Mouse (Mus musculus): ENCODE results near the gene Sgip1. TPM values are rescaled to one million over a fixed set of nuclear protein-coding genes. Genes with fewer than 3 reads are reported as not detected.

Sgip1 gene
- total RNA-seq, 4 experiments from 2014 or later, result 275 to 316 (median 294) TPM

DNA sequence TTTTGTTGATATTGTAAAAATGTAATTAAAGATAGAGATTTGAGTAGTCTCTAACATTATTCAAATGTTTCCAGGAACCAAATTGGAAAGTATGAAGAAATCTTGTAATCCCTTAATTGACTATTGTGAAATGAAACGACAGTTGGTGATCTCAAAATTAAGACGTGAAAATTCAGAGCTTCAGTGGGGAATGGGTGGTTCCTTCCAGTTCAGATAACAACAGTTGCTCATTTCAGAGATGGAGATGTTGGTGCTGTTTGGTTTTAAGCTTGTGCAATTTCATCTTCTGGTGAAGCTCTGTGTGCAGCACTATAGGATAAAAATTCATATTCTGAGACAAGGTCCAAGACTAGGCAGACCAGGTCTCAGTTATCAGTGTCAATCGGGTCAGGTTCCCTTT, 231.0 kb downstream of the Sgip1 start:
- no peak for DNase-seq (ENCODE audit: low spot score in 2 of 2)

- no peak for DNase-seq (ENCODE audit: low spot score in 2 of 2)
These were observed 233.1 kb downstream of the Sgip1 start for GRCm38 (mm10) chr4:102974172-102974571.

- no peak for DNase-seq (ENCODE audit: low spot score in 2 of 2)
These were observed 235.5 kb downstream of the Sgip1 start for GRCm38 (mm10) chr4:102976290-102977275.

GRCm38 (mm10) chr4:102977778-102978321, 236.8 kb downstream of the Sgip1 start:
- DNase-seq (ENCODE audit: low spot score in 2 of 2), result no peak

GRCm38 (mm10) chr4:102978440-102978839, 237.3 kb downstream of the Sgip1 start, which contains the start of gene Tctex1d1:
Tctex1d1 (plus strand) TSS chr4:102978606.
- DNase-seq (ENCODE audit: low spot score in 2 of 2), result peak in 1 of 2 experiments; percentile 7

DNA sequence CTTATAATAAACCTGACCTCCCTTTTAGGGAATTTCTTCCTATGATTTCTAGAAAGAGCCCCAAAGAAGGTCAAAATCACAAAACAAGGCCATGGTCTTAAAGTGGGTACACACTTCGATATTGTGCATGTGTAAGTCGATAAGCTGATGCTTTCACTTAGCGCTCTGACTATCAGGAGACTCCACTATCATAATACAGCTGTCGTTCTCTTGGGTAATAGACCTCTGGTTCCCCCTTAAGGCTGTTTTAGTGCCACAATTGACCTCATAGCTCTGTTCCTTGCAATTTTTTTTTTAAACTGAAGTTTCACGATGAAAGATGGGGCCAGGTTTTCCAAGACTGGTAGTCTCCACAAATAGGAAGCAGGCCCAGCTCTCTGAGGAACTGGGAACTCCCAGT, 238.3 kb downstream of the Sgip1 start:
- DNase-seq (ENCODE audit: low spot score in 2 of 2), result no peak

DNA sequence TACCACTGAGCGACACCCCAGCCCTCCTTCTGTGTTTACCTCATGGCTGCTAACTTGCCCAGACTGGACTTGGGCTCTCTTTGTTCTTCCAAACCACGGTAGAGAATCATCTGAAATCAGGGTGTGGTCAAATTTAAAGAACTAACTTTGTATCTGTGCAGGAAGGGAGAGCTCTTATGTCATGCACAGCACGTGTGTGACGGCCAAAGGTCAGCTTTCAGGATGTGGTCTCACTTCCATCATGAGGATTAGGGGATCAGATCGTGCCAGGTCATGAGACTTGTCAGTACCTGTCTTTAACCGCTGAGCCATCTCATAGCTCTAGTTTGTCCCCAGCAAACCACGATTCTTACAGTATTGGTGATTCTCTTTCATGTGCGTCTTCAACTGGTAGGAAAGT, 240.6 kb downstream of the Sgip1 start:
- DNase-seq (ENCODE audit: low spot score in 2 of 2), result no peak

DNA sequence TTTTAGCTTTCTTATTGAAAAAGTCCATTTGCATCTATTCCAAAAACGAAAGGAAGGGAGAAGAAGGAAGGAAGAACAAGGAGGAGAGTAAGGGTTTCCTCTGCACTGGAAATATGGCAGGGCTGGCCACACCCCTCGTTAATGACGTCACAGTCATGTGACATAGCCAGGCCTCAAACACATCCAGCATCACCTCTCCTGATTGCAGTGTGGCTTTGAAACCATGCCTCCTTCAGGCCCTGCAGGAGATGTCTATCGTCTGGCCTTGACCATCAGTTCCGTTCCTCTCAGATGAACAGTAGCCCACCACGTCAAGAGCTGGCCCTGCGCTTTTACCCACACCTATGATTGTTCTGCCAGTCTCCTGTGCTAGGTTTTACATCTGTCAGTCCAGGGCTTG, 245.1 kb downstream of the Sgip1 start:
- DNase-seq (ENCODE audit: low spot score in 2 of 2), result no peak

DNA sequence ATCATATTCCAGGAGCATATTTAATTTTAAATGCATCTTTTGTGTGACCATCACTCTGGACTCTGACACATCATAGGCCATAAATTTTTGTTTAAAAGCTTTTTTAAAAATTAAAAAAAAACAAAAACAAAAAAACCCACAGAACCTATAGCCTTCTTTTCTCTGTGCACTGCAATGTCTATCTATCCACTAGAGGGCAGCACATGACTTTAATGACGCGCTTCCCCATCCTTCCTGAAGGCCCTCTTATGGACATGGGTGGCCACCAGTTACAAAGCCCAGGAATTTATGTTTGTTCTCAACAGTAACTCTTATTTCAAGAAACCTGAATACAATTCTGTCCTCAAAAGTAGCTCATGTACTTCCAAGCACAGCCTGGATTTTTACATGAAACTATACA, 245.8 kb downstream of the Sgip1 start:
- no peak for DNase-seq (ENCODE audit: low spot score in 2 of 2)

DNA sequence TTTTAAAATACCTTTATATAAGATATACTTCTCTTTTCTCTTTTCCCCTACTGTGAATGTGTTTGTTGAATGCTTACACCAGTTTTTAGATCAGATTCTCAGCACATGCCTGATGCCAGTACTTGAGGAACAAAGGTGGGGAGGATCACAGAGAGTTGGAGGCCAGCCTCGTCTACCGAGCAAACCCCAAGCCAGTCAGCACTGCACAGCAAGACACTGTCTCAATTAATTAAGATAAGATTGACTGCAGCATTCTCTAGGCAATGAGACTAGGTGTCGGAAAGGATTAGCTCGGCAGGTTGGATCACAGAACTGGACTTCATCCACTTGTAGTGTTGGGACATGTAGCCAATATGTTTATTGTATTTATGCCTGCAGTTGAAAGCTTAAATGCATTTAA, 246.2 kb downstream of the Sgip1 start:
- no peak for DNase-seq (ENCODE audit: low spot score in 2 of 2)

- DNase-seq (ENCODE audit: low spot score in 2 of 2), result no peak
These were observed 246.7 kb downstream of the Sgip1 start for GRCm38 (mm10) chr4:102987756-102988155.

GRCm38 (mm10) chr4:102988526-102988925, 247.4 kb downstream of the Sgip1 start:
- no peak for DNase-seq (ENCODE audit: low spot score in 2 of 2)

DNA sequence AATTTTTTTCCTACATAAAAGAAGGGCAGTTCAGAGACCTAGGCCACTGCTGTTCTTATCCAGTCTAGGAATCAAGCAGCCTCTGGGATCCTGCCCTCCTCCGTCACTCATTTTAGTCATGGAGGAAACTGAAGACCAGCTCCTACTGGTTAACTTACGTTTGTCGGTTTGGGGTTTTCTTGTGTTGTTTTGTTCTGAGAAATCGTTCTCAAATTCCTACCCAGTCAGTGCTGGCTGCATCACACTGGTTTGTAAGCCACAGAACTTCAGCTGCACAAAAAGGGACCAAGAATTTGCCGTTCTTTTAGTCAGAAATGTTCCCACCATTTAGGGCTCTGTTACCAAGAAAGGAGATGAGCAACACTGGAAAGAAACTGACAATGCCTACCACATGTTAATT, 248.3 kb downstream of the Sgip1 start:
- DNase-seq (ENCODE audit: low spot score in 2 of 2), result no peak

GRCm38 (mm10) chr4:102990016-102990415, 248.9 kb downstream of the Sgip1 start:
- DNase-seq (ENCODE audit: low spot score in 2 of 2), result no peak

- no peak for DNase-seq (ENCODE audit: low spot score in 2 of 2)
These were observed 249.7 kb downstream of the Sgip1 start for GRCm38 (mm10) chr4:102990595-102991340.

- no peak for DNase-seq (ENCODE audit: low spot score in 2 of 2)
These were observed 250.6 kb downstream of the Sgip1 start for GRCm38 (mm10) chr4:102991685-102992084.

DNA sequence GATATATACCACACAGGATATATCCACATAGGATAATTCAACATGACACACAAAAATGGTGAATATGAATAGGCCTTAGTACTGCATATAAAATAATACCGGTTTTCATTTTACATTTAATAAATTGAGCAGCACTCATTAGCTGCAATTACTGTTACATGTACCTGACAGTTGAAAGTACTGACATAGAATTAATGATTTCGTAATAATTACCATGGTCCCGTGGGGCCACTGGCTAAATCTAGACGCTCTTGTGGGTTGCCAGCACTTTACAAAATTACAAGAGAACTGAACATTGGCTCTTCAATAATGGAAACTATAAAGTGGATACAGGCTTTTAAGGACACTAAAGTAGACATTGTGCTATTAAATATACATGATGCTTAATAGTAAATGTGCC, 263.6 kb downstream of the Sgip1 start:
- DNase-seq (ENCODE audit: low spot score in 2 of 2), result no peak

DNA sequence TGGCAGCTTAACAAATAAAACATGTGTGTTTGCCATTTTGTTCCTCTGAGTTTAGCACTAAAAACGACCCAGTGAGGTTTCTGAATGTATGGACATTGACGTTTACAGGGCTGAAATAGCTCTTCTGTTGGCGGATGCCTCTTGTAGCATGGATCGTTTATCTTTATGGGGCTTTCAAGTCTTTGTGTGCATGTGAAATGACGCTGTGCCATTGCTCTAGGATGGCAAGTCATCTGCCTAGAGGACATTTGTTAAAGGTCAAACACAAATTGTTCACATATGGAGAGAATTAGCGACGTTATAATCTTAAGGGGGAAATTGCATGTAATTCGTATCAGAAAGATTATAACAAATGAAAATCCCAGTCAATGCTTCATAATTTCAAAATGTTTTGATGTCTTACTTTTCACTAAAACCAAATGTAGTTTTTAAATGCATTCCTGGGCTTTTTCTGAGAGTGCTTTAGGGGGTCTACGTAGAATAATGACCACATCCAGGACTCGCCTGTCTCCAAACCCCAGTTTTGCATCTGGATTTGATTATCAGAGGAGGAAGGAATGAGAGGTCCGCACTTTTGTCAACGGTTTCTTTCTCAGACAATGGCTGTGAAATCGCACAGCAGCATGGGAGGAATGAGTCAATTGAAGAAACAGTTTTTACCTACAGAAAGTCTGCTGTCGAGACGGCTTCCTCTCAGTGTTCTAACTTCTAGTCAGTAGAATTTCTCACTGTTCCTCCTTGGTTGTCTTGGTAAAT, 264.3 kb downstream of the Sgip1 start:
- DNase-seq (ENCODE audit: low spot score in 2 of 2), result no peak

- DNase-seq (ENCODE audit: low spot score in 2 of 2), result no peak
These were observed 265.2 kb downstream of the Sgip1 start for GRCm38 (mm10) chr4:103006266-103006665.

GRCm38 (mm10) chr4:103006943-103007418, 265.9 kb downstream of the Sgip1 start:
- DNase-seq (ENCODE audit: low spot score in 2 of 2), result no peak

GRCm38 (mm10) chr4:103010734-103011133, 269.6 kb downstream of the Sgip1 start:
- DNase-seq (ENCODE audit: low spot score in 2 of 2), result no peak
